Mouse (Mus musculus) hindbrain, postnatal 0 days (tissue): Measurements from ENCODE around the gene Cntn1. TPM values are rescaled to one million over a fixed set of nuclear protein-coding genes. Genes with fewer than 3 reads are reported as not detected.

Source experiments
- ATAC-seq: fragments of 200-750 bp; cut with Nextera tagmentation; 2 replicates; pipeline ENCODE4 v1.8.0; 2017; ENCODE audit warnings: mild to moderate bottlenecking, moderate TSS enrichment, moderate library complexity
- DNase-seq: peaks from one replicate; pipeline ENCODE4 v3.0.0-alpha.2; 2015; ENCODE audit warnings: low spot score
- H3K27ac ChIP-seq: fragments of 300-500 bp; sonication (generic); 2 replicates; pipeline ENCODE4 v1.5.1; 2014; ENCODE audit warnings: mild to moderate bottlenecking
- H3K27me3 ChIP-seq: fragments of 300-500 bp; sonication (generic); 2 replicates; pipeline ENCODE4 v1.6.1; 2014; ENCODE audit warnings: low read length, mixed read lengths; ENCODE audit not compliant: insufficient read depth
- H3K36me3 ChIP-seq: fragments of 300-500 bp; sonication (generic); 2 replicates; pipeline ENCODE4 v1.6.1; 2014; ENCODE audit warnings: low read length, mixed read lengths; ENCODE audit not compliant: insufficient read depth
- H3K4me1 ChIP-seq: fragments of 300-500 bp; sonication (generic); 2 replicates; pipeline ENCODE4 v1.6.1; 2014; ENCODE audit warnings: antibody characterized with exemption, low read length, mixed read lengths; ENCODE audit not compliant: insufficient read depth
- H3K4me2 ChIP-seq: fragments of 300-500 bp; sonication (generic); 2 replicates; pipeline ENCODE4 v1.6.1; 2014; ENCODE audit warnings: low read depth, mild to moderate bottlenecking, low read length, moderate library complexity, mixed read lengths
- H3K4me3 ChIP-seq: fragments of 300-500 bp; sonication (generic); 2 replicates; pipeline ENCODE4 v1.5.1; 2014; ENCODE audit warnings: low read length
- H3K9ac ChIP-seq: fragments of 300-500 bp; sonication (generic); replicated peaks from 2 replicates; pipeline ENCODE4 v1.6.1; 2014; ENCODE audit warnings: mild to moderate bottlenecking, low read length, moderate library complexity, mixed read lengths
- H3K9me3 ChIP-seq: fragments of 300-500 bp; sonication (generic); 2 replicates; pipeline ENCODE4 v1.6.1; 2016; ENCODE audit warnings: low read length, mixed read lengths
- CTCF ChIP-seq: IDR thresholded peaks from 2 replicates; pipeline ENCODE4 v1.5.1; 2016; ENCODE audit warnings: antibody characterized with exemption, control low read depth, low read depth
- whole genome bisulfite sequencing: fragments of 180-500 bp; shearing (Covaris S2); extraction: QIAGEN DNeasy Blood & Tissue Kit; methylation state at CpG from one replicate; pipeline ENCODE4 v1.1.7; 2014; 5-methylcytosine and 5-hydroxymethylcytosine counted together
- polyA plus RNA-seq: library from polyadenylated mRNA; unstranded; fragments of >200 nt; fragmentation: Nextera tagmentation; extraction: Ambion mirVana; gene quantifications from 2 replicates; pipeline ENCODE4 v1.2.1, GENCODE M21; 2015
- total RNA-seq: library from RNA; depleted of rRNA; stranded (reverse); fragments of >200 nt; gene quantifications from 2 replicates; pipeline ENCODE4 v1.2.3, GENCODE M21; 2014

Cntn1 gene
- total and polyA plus RNA-seq, 2 experiments from 2014 or later, result 159 to 284 TPM

GRCm38 (mm10) chr15:92087691-92088286, 36.8 kb downstream of the Cntn1 start:
- Histone ChIP-seq H3K27ac (peak overlapping the region; percentile 29; the same call in 1 of the 2 replicates), H3K4me3 (no peak overlapping the region), H3K27me3 (no peaks in the 10 kb centered on the region), H3K9me3 (no peaks in the 10 kb centered on the region), H3K4me1 (no peaks in the 10 kb centered on the region), H3K9ac (no peak overlapping the region), H3K4me2 (no peak overlapping the region), H3K36me3 (no peaks in the 10 kb centered on the region)
- 31% methylated on average over 6 of the region's 6 CpGs for WGBS
- ATAC-seq (peak; percentile 63; the same call in 1 of the 2 replicates), DNase-seq (peak; percentile 62)
- 0 out of 2 replicates have a peak, but pooled peaks have one; percentile 1 for TF ChIP-seq CTCF

- Histone ChIP-seq H3K9me3 (no peaks in the 10 kb centered on the region), H3K4me2 (no peak overlapping the region), H3K27ac (no peak overlapping the region), H3K27me3 (no peaks in the 10 kb centered on the region), H3K36me3 (no peaks in the 10 kb centered on the region), H3K9ac (no peak overlapping the region), H3K4me3 (no peak overlapping the region), H3K4me1 (no peaks in the 10 kb centered on the region)
- DNase-seq (no peak), ATAC-seq (no peak)
- no peak for TF ChIP-seq CTCF
- WGBS, result 87% methylated on average over 6 of the region's 6 CpGs
Measured at GRCm38 (mm10) chr15:92090787-92091186, 39.8 kb downstream of the Cntn1 start.

GRCm38 (mm10) chr15:92092041-92092440, 41.1 kb downstream of the Cntn1 start:
- no peak for DNase-seq
- H3K27ac ChIP-seq, result no peak overlapping the region
- no peak overlapping the region for H3K9ac ChIP-seq
- H3K4me2 ChIP-seq, result no peak overlapping the region
- TF ChIP-seq CTCF, result no peak
- no peak overlapping the region for H3K4me3 ChIP-seq
- H3K9me3 ChIP-seq, result no peaks in the 10 kb centered on the region
- H3K36me3 ChIP-seq, result no peaks in the 10 kb centered on the region
- H3K4me1 ChIP-seq, result no peaks in the 10 kb centered on the region
- 62% methylated on average over 3 of the region's 3 CpGs for WGBS
- no peaks in the 10 kb centered on the region for H3K27me3 ChIP-seq
- ATAC-seq, result no peak

GRCm38 (mm10) chr15:92099410-92100174, 48.6 kb downstream of the Cntn1 start:
- no peaks in the 10 kb centered on the region for H3K4me1 ChIP-seq
- H3K27ac ChIP-seq, result no peak overlapping the region
- TF ChIP-seq CTCF, result no peak
- H3K4me2 ChIP-seq, result no peak overlapping the region
- no peaks in the 10 kb centered on the region for H3K9me3 ChIP-seq
- ATAC-seq (peak; percentile 53; the same call in 1 of the 2 replicates), DNase-seq (no peak)
- WGBS, result 56% methylated on average over 5 of the region's 5 CpGs
- H3K36me3 ChIP-seq, result no peaks in the 10 kb centered on the region
- no peak overlapping the region for H3K9ac ChIP-seq
- no peak overlapping the region for H3K4me3 ChIP-seq
- no peaks in the 10 kb centered on the region for H3K27me3 ChIP-seq

GRCm38 (mm10) chr15:92101956-92102355, 51.0 kb downstream of the Cntn1 start:
- no peaks in the 10 kb centered on the region for H3K9me3 ChIP-seq
- H3K36me3 ChIP-seq, result no peaks in the 10 kb centered on the region
- ATAC-seq (no peak), DNase-seq (no peak)
- H3K27ac ChIP-seq, result no peak overlapping the region
- no peaks in the 10 kb centered on the region for H3K4me1 ChIP-seq
- H3K27me3 ChIP-seq, result no peaks in the 10 kb centered on the region
- TF ChIP-seq CTCF, result no peak
- H3K4me2 ChIP-seq, result no peak overlapping the region
- no peak overlapping the region for H3K4me3 ChIP-seq
- 60% methylated on average over 9 of the region's 9 CpGs for WGBS
- H3K9ac ChIP-seq, result no peak overlapping the region

GRCm38 (mm10) chr15:92112455-92112854, 61.5 kb downstream of the Cntn1 start:
- no peaks in the 10 kb centered on the region for H3K4me1 ChIP-seq
- H3K4me3 ChIP-seq, result no peak overlapping the region
- no peaks in the 10 kb centered on the region for H3K27me3 ChIP-seq
- ATAC-seq, result no peak
- no peak overlapping the region for H3K27ac ChIP-seq
- H3K9ac ChIP-seq, result no peak overlapping the region
- no peak for DNase-seq
- no peak overlapping the region for H3K4me2 ChIP-seq
- no peak for TF ChIP-seq CTCF
- no peaks in the 10 kb centered on the region for H3K36me3 ChIP-seq
- no peaks in the 10 kb centered on the region for H3K9me3 ChIP-seq

- no peaks in the 10 kb centered on the region for H3K4me1 ChIP-seq
- no peaks in the 10 kb centered on the region for H3K27me3 ChIP-seq
- no peaks in the 10 kb centered on the region for H3K36me3 ChIP-seq
- ATAC-seq (no peak), DNase-seq (no peak)
- 71% methylated on average over 3 of the region's 3 CpGs for WGBS
- no peak overlapping the region for H3K4me2 ChIP-seq
- H3K9me3 ChIP-seq, result no peaks in the 10 kb centered on the region
- no peak overlapping the region for H3K27ac ChIP-seq
- no peak overlapping the region for H3K9ac ChIP-seq
- no peak for TF ChIP-seq CTCF
- H3K4me3 ChIP-seq, result no peak overlapping the region
Measured at GRCm38 (mm10) chr15:92132936-92133335, 82.0 kb downstream of the Cntn1 start.
